Mouse (Mus musculus) MN1 (cell line): ENCODE results near the gene Abca17.

Experiments used
- DNase-seq: peaks from one replicate; pipeline ENCODE4 v3.0.0-alpha.2; 2016; ENCODE audit warnings: low spot score

Gene Abca17

DNA sequence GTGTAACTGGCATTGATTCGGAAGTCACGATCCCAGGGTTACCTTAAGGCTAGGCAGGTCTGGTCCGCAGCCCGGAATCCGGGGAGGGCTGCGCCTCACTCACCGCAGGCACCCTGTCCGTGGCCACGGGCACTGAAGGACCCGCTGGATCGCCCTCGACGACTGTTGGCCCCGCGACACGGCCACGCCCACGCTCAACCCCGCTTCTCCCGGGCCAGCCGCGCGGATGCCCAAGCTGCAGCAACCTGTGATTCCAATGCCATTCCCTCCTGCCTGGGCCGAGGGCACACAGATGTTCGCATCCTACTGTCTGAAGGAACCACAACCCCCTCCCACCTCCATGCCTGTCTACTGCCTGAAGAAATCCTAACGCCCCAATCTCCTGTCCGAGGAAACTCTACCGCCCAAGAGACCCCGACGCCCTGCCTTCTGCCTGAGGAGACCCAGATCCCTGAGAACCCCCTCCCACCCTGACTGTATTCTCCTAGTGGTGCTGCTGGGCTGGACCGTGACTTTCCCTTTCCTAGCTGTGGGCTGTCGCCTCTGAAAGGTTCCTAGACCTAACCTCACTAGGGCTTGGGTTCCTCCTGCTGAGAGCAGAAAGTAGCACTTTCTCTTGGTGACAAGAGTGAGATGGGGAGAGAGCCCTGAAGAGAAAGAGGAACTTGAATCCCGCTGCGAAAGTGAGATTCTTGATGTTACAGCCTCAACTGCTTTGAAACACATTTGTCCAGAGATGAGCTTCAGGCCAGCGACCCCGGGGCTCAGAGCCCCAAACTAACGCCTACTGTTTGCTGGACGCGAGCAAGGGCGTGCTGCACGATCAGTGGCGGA is at the start of gene Abca17:
TSS of gene Abca17 (minus strand) at position 143 of the 834 bp plus-strand sequence.
- DNase-seq = peak; percentile 40

DNA sequence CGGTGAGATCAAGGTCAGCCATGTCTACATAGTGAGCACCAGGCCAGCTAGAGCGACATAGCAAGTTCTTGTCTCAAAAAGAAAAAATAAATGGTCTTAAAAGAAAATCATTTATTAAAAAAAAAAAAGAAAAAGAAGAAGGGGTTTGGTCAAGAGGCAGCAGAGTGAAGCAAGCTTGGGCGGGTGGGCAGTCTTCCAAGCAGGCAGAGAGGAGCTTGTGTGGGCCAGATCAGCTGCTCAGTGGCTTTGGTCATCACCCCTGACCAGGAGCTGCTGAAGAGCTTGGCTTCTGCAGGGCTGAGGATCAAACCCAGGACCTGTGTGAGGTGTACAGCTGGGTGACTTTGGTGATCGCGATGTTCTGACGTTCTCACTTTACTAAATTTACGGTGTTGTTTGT is 43.6 kb upstream of the Abca17 start:
- DNase-seq = no peak

DNA sequence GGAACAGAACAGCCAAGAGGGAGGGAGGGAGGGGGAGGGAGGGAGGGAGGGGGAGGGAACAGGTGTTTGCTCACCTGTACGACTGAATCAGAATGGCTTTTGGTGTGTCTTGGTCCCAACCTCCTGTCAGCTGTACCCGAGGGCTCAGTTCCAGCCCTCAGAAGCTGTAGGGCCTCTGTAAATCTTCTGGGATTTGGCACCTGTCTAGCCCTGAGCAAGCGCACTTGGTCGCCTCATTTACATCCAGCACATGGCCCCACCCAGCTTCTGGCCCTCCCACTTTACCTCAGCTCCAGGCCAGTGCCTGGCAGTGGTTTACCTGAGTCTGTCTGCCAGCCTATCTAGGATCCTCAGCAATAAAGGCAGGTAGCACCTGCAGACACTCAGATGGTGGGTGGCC is 42.7 kb upstream of the Abca17 start:
- DNase-seq = no peak

DNA sequence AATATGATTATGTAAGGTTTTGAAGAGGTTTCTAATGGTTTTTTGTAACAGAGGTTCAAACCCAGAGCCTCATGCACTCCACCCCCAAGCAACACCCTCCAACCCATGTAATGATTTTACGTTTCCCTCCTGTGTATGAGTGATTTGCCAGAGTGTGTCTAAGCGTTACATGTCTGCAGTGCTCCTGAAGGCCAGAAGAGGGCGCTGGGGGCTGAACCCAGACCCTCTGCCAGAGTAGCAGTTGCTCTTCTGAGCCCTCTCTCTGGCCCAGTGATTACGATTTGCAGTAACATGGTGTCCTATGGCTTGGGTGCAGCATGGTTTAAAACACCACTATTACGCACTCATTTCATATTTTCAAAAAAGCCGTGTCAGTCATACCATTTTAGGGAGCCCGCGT is 40.3 kb upstream of the Abca17 start:
- no peak for DNase-seq

DNA sequence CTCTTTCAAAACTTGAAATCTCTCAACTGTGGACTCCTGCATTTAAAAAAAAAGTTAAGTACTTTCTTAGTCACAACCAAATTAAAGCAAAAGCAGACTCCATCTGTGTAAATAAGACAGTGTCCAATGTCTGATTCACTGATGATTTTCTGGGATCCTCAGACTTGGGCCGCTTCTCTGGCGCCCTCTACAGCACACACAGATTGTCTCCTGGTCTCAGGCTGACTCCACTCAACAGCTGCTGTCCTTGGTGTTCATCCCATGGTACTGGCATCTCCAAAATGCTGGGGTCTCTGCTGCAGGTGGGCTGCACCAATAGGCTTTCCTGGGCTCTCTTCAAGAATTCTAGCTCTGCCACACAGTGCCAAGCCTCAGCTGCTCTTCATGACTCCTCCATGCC is 39.0 kb upstream of the Abca17 start:
- peak; percentile 56 for DNase-seq

DNA sequence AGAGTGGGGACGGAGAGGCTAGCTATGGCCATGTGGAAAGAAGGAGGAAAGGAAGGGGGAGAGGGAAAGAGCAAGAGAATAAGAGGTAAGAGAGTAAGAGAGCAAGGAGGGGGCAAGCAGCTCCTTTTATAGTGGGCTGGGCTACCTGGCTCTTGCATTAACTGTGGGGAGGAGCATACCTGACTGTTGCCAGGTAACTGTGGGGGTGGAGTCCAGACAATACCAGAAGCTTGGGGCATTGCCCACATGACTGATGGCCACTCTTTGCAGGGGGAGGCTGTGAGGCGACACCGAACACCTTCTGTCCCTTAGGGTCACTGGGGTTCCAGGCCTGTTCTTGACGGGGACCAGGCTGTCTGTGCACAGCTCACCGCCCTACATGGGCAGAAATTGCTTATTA is 37.8 kb upstream of the Abca17 start:
- DNase-seq = no peak

DNA sequence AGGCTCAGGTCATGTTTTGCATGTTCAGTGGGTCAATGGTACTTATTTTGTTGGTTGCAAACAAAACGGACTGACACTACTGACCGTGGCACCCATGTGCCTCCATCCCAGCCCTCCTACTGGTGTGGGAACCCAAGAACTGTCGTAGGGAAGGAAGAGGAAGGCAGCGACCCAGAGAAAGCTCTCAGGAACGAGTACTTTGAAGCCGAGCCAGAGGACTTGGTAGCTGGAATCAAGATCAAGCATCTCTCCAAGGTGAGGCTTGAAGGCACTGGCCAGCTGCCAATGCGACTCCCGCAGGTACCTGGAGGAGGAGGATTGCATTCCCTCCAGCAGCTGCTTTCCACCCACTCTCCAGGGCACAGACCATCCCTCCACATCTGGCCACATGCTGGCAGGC is 32.9 kb upstream of the Abca17 start:
- no peak for DNase-seq

DNA sequence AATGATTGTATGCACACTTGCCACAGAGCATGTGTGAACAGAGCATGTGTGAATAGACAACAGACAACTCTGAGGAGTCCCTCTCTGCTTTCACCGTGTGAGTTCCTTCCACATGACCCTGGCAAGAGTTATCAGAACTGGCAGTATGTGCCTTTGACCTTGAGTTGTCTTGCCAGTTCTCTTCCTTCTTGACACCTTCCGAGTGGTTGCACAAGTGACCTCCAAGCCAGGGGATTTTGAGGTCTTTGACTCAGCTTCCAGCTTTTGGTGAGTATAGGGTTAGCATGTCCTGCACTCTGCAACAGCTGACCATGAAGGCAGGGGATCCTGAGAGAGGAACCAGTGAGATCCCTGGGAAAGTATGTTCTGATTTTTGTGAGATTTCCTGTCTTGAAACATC is 27.6 kb upstream of the Abca17 start:
- no peak for DNase-seq

DNA sequence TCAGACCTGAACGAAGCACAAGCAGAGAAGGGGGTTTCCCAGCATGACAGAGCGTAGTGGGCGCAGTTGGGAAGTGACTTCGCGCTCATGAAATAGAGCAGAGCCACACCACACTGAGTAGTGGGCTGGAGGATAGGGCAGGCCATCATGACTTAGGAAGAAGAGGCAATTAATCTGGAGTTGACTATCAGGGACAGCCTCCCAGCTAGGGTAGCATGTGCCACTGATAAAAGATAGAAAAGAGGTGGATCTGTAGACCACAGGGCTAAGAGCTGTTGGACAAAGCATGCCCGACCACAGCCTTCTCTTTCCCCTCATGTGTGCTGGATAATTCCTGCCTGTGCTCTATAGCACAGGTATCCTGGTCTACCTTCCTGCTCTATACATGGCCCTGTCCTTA is 25.0 kb upstream of the Abca17 start:
- no peak for DNase-seq

DNA sequence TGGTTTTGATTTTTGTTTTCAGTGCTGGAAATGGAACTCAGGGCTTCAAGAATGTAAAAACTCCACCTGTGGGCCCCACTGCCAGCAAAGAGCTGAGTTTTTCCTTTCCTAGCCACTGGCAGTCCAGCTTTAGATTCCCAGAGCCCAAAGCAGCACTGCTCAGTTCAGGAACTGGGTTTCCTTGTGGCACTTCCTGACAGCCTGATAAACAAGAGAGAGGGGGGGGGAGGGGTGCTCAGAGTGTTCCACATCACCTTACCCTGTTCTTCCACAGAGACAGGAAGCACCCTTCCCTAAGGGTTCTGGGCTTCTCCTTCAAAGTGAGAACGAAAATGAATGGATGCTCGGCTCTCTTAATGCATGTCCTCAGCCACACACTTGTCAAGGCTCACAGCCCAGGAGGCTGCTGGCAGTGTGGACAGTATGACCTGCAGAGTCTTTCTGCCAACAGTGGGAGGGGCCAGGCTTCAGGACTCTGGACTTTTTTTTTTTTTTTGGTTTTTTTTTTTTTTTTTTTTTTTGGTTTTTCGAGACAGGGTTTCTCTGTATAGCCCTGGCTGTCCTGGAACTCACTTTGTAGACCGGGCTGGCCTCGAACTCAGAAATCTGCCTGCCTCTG is 24.3 kb upstream of the Abca17 start:
- DNase-seq = no peak

DNA sequence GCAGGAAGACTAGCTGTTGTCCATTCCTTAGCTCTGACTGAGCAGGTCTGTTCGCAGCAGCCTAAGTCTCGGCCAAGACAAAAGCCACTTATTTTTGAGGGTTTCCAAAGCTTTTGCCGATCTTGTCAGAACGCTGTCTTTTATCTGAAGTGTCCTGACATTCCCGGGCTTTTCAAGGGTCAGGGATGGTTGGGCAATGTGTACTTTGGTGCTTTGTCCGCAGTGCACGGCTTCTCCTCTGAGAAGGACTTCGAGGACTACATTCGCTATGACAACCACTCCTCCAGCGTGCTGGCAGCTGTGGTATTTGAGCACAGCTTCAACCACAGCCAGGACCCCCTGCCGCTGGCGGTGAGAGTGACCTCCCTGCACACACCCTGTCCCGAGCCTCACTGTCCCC is 15.0 kb upstream of the Abca17 start:
- DNase-seq = no peak

DNA sequence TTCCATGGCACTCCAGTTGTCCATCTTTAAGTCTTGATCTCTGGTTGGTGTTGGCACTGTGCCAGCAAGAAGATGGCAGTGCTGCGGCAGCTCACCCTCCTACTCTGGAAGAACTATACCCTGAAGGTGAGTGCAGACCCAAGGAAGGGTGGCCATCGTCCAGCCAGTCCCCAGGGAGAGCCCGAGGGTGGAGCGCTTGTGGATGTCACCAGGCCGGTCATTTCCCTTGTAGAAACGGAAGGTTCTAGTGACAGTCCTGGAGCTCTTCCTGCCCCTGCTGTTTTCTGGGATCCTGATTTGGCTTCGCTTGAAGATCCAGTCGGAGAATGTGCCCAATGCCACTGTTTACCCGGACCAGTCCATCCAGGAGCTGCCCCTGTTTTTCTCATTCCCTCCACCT is 13.6 kb upstream of the Abca17 start:
- DNase-seq = no peak

DNA sequence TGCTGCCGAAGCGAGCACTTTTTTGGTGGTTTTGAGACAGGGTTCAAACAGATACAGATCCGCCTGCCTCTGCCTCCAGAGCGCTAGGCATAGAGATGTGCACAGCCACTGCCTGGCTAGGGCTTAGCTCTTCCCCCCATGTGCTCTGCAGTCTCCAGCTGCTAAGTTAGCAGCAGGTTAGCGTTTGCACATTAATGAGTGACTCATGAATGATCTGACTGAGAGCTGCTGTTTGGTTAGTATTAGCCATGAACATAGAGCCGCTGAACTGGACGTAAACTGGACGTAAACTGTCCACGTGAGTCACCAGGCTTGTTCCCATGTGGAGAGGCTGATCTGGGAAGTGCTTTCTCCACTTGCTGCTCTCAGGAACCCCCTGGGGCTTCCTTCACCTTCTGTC is 11.7 kb upstream of the Abca17 start:
- peak; percentile 51 for DNase-seq

DNA sequence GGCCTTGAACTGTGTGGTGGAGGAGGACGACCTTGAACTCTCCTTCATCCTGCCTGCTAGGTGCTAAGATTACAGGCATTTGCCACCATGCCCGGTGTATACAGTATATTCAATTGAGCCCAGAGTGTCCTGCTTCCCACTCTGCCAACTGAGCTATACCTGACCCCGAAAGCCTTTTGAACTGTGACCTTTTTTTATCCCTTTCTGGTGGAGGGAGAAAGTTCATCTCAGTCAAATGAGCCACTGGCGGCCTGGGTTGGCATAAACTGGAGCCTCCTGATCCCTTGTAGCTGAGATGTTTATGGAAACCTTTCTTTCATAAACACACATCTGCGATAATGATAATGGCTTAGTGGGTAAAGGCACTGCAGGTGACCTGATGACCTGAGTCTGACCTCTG is 10.4 kb upstream of the Abca17 start:
- no peak for DNase-seq

DNA sequence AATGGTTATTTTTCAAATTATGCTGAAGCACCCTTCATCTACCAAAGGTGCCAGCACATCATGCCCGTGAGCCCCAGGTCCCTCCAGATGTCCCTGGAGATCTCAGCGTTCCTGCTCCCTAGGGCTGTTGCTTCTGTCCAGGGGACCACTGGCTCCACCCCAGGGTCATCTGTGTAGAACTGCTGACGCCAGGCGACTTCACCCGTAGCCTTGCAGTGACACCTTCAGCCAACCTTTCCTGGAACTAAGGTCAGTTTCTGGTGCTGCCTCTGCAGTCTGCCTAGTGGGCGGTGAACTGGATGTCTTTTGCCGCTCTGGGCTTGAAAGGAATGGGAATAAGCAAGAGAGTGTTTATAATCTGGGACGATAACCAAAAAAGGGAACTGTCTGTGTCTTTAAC is 10.0 kb upstream of the Abca17 start:
- DNase-seq = no peak

DNA sequence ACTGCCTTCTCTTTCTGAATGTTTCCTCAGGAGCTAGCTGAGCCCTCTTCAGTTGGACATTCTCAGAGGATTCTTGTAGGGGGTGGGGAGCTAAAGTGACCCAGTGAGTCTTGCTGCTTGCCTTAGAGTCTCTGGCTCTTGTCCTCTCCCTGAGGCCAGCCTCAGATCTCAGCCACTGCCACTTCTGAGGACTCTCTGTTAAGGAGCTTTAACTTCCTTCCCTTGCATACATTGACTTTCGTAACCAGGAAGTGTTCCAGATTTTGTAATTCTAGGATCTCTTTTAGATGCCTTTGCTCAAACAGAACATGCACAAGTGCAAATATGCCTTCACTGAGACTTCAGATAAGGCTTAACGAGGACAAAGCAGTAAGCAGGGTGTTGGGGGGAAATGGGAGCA is 9.0 kb upstream of the Abca17 start:
- no peak for DNase-seq

DNA sequence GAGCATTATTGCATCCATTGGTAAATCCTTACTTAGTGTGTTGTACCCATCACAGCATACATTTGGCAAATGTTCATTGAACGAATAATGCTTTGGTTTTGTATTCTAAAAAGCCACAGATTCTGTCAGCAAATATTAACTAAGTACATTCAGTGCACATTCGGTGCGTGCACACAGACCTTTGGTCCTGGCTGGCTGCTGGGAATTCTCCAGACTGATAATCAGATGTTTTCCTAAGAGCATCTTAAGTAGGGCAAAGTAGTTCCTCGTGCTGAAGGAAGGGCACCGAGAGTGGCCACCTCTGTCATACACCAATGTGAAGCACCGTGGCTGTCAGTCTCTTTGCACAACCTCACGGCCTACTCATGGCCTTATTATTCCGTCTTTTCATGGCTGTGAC is 8.1 kb upstream of the Abca17 start:
- DNase-seq = no peak

DNA sequence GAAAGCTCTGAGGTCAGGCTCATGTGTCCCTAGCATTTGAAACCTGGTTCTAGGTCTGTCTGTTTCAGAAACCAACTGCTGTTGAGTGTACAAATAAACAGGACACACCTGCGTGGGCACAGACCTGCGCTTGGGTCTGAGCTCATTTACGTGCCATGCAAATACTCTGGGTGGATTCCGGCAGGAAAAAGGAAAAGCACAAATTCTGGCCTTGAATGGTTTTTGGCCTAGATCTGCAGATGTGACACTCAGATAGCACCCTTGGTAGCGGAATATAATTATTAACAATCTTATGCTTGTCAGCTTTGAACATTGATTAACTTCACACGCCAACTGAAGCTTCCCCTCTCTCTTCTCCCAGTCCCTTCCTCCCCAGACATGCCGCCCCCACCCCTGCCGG is 4.4 kb upstream of the Abca17 start:
- no peak for DNase-seq

DNA sequence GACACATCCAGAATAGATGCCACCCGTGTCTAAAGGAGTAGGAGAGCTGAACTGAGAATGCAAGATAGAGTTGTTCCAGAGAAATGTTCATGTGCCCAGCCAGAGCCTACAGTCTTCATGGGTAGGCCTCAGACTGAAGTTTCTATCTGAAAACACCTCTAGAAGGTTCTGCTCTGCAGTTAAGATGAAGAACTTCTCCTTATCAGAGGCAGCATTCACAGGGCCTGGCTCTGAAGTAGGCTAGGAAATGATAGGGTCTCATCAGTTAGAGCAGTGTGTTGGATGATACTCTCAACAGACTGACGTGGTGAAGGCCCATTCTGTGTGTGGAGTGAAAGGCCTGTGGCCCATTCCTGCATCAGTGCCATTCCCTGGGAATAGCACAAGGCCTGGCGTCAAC is 3.1 kb upstream of the Abca17 start:
- no peak for DNase-seq

DNA sequence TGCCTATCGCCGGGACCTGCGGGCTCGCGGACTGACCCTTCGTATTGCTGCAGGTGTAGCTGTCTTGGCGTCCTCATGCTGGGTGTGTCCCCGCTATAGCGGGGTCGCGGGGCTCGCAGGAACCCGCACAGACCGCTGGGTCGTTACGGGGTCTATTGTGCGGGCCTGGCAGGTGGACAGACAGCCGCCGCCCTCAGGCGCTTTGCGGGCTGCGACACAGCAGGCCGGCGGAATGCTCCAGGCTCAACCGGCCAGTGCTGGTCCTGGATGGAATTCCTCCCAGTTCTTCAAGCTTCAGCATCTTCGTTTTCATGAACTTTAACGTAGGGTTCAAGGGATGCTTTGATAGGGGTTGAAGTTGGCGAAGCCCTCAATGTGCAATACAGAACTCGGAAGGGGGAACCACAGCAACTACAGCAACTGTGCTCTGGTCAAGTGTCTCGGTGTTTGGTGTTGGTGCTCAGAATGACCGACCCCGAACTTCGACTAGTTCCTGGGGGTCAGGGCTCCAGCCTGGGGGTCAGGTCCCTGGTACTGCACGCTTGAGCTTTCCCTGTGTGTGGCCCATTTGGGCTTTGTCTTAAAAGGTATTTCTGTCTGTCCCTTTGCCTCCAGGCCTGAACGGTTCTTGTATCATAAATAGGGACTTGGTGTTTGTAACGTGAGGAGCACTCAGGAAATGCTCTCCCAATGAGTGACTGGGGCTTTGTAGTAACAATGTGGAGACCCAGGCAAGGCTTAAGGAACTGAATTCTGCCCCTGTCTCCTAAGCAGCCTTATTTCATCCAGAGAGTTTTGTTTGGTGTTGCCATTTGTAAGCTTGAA is 1.7 kb upstream of the Abca17 start:
- DNase-seq = peak; percentile 36

DNA sequence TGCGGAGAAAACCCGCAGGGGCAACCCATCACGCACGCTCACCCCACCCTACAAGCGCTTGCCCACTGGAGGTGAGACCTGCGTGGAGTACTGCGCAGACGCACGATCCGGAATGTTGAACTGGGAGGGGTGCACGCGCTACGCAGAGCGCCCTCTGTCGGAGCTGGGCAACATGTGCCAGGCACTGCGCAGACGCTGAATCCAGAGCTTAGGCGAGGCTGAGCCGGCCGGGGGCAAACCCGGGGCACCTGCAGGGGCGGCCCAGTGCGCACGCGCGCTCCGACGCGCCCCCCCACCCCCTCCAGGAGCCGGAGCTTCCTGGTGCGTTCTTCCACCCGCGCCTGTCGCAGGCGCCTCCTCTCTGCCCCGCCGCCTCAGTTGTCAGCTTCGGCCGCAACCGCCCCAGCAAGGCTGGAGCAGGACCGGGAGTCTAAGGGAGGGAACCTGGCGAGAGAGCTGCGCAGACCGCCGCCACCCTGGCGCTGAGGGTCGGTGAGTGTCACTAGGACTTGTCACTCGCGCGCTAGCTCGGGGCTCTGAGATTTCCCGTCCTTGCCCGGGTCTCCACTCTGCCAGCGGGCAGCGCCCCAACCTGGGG is 991 bp upstream of the Abca17 start, which contains the start of gene Abca3:
TSS of gene Abca3 (plus strand) at position 191 of the 598 bp plus-strand sequence.
- DNase-seq = peak; percentile 98

DNA sequence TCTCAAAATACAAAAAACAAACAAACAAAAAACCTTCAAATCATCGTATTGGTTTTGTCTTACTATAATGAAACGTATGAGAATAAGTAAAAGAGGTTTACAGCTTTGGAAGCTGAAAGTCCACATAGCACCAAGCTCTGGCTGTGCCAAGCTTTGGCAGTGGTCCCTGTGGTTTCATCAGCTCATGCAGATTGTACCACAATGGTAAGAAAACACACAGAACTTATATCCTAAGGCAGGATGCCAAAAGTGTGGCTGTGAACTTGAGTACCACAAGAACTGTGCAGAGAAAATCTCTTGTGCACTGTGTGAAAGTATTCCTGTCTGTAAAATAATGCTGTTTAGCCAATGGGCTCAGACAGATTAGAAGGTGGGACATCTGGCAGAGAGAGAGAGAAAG is 1.7 kb downstream of the Abca17 start:
- no peak for DNase-seq

DNA sequence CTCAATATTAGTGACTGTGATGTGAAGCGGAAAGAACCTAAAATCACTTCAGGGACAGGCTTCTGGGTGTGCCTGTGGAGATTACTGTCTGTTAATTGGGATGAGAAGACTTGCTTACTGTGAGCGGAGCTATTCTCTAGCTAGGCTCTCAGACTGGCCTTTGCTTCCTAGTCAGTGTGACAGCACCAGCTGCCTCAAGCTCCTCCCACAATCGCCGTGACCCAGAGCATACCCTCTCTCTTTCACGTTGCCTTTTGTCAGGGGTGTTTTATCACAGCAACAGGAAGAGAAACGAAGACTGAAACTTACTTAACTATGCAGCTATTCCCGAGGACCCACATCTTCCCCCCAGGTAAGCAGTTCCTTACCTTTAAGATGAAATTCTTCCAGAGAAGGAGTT is 4.0 kb downstream of the Abca17 start:
- no peak for DNase-seq
